Mouse (Mus musculus): ENCODE data around the gene Dst.

DNA sequence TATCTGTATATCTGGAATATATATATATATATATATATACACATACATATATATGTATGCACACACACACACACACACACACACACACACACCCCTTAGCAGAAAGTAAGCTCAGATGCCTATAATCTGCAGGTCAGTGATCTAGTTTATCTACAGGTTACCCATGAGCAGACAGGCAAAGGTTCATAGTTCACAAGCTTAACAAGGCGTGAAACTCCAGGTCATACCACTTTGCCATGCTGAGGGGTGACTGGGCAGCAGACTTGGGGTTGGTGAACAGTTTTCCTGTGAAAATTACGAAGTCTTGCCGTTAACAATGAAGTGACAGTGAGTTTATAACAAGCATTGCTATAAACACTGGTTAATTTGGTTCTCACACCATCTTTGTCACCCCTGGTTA, 227.5 kb downstream of the Dst start:
- no peak for TF ChIP-seq POLR2A (IDR thresholded peaks at IDR 0.05; ENCODE audit: insufficient read length, low read depth)
- TF ChIP-seq TCF12 (IDR thresholded peaks at IDR 0.05; ENCODE audit: insufficient read depth, poor library complexity, severe bottlenecking): no peak
- TF ChIP-seq POLR2AphosphoS2 (IDR thresholded peaks at IDR 0.05; ENCODE audit: insufficient read length, low read depth): no peak
- no peak for TF ChIP-seq USF1 (IDR thresholded peaks at IDR 0.05; ENCODE audit: low read depth)
- TF ChIP-seq E2F4 (IDR thresholded peaks at IDR 0.05; ENCODE audit: insufficient read depth): no peak
- TF ChIP-seq REST (IDR thresholded peaks at IDR 0.05; ENCODE audit: insufficient read depth, insufficient read length): no peak
- no peak for TF ChIP-seq MAX (IDR thresholded peaks at IDR 0.05; ENCODE audit: low read depth)
- TF ChIP-seq SRF (IDR thresholded peaks at IDR 0.05; ENCODE audit: control insufficient read depth, insufficient read length, low read depth): no peak
- TF ChIP-seq MYOD1 (IDR thresholded peaks at IDR 0.05; ENCODE audit: control insufficient read depth in 1 of 3, insufficient read length in 2 of 3, low read depth in 2 of 3): no peak
- no peak for TF ChIP-seq CEBPB (IDR thresholded peaks at IDR 0.05; ENCODE audit: insufficient read depth, poor library complexity, severe bottlenecking)
- TF ChIP-seq TCF3 (IDR thresholded peaks at IDR 0.05; ENCODE audit: insufficient read length, low read depth): no peak
- TF ChIP-seq MYOG (IDR thresholded peaks at IDR 0.05; ENCODE audit: control insufficient read depth in 1 of 3, insufficient read depth in 1 of 3, insufficient read length in 2 of 3, low read depth in 2 of 3): no peak

All from myocyte (in vitro differentiated cells).